Mouse (Mus musculus): Measurements from ENCODE around the gene Kremen1. TPM values are rescaled to one million over a fixed set of nuclear protein-coding genes. Genes with fewer than 3 reads are reported as not detected.

Kremen1 gene
- polyA plus RNA-seq, 1 experiment from 2014 or later = 24.2 TPM

- Histone ChIP-seq H3K9me3 (no peaks in the 10 kb centered on the region), H3K36me3 (no peaks in the 10 kb centered on the region), H3K9ac (replicated peaks) (no peak overlapping the region), H3K27ac (peak overlapping the region; percentile 84), H3K4me3 (replicated peaks) (no peak overlapping the region), H3K4me2 (peak overlapping the region; percentile 19), H3K4me1 (replicated peaks) (peaks cover 26% of the 10 kb centered on the region), H3K27me3 (no peaks in the 10 kb centered on the region)
- peak; percentile 61; the same call in 1 of the 2 replicates for ATAC-seq (ENCODE audit: insufficient number of reproducible peaks, insufficient read depth, low FRiP score, low TSS enrichment, low read depth)
- 12% methylated on average over 9 of the region's 9 CpGs for WGBS
Measured at GRCm38 (mm10) chr11:5184250-5184649, 77.1 kb downstream of the Kremen1 start.

- 65% methylated on average over 4 of the region's 4 CpGs for WGBS
- no peak overlapping the region for H3K4me2 ChIP-seq
- no peak for ATAC-seq (ENCODE audit: insufficient number of reproducible peaks, insufficient read depth, low FRiP score, low TSS enrichment, low read depth)
- no peaks in the 10 kb centered on the region for H3K9me3 ChIP-seq
- H3K4me1 ChIP-seq (replicated peaks) = peaks cover 33% of the 10 kb centered on the region
- H3K36me3 ChIP-seq = no peaks in the 10 kb centered on the region
- H3K9ac ChIP-seq (replicated peaks) = no peak overlapping the region
- no peak overlapping the region for H3K27ac ChIP-seq
- H3K27me3 ChIP-seq = no peaks in the 10 kb centered on the region
- H3K4me3 ChIP-seq (replicated peaks) = no peak overlapping the region
Measured at GRCm38 (mm10) chr11:5182870-5183269, 78.5 kb downstream of the Kremen1 start.

- Histone ChIP-seq H3K36me3 (no peaks in the 10 kb centered on the region), H3K9ac (replicated peaks) (no peak overlapping the region), H3K4me2 (no peak overlapping the region), H3K4me3 (replicated peaks) (no peak overlapping the region), H3K27me3 (no peaks in the 10 kb centered on the region), H3K9me3 (no peaks in the 10 kb centered on the region), H3K4me1 (replicated peaks) (peaks cover 33% of the 10 kb centered on the region), H3K27ac (peak overlapping the region; percentile 20; the same call in 1 of the 2 replicates)
- WGBS = 22% methylated on average over 13 of the region's 13 CpGs
- ATAC-seq (ENCODE audit: insufficient number of reproducible peaks, insufficient read depth, low FRiP score, low TSS enrichment, low read depth) = no peak
Measured at GRCm38 (mm10) chr11:5181850-5182404, 79.4 kb downstream of the Kremen1 start.

GRCm38 (mm10) chr11:5179391-5179790, 82.0 kb downstream of the Kremen1 start:
- no peak overlapping the region for H3K4me3 ChIP-seq (replicated peaks)
- H3K4me2 ChIP-seq = no peak overlapping the region
- H3K36me3 ChIP-seq = no peaks in the 10 kb centered on the region
- no peaks in the 10 kb centered on the region for H3K9me3 ChIP-seq
- H3K9ac ChIP-seq (replicated peaks) = no peak overlapping the region
- no peak overlapping the region for H3K27ac ChIP-seq
- ATAC-seq (ENCODE audit: insufficient number of reproducible peaks, insufficient read depth, low FRiP score, low TSS enrichment, low read depth) = no peak
- no peaks in the 10 kb centered on the region for H3K27me3 ChIP-seq
- H3K4me1 ChIP-seq (replicated peaks) = peaks cover 23% of the 10 kb centered on the region
- WGBS = 37% methylated on average over 8 of the region's 8 CpGs

- Histone ChIP-seq H3K27me3 (no peaks in the 10 kb centered on the region), H3K9me3 (no peaks in the 10 kb centered on the region), H3K4me3 (replicated peaks) (no peak overlapping the region), H3K4me2 (no peak overlapping the region), H3K9ac (replicated peaks) (no peak overlapping the region), H3K4me1 (replicated peaks) (peaks cover 13% of the 10 kb centered on the region; the same call in 1 of the 2 replicates), H3K27ac (no peak overlapping the region), H3K36me3 (no peaks in the 10 kb centered on the region)
- no peak for ATAC-seq (ENCODE audit: insufficient number of reproducible peaks, insufficient read depth, low FRiP score, low TSS enrichment, low read depth)
- 69% methylated on average over 12 of the region's 12 CpGs for WGBS
Measured at GRCm38 (mm10) chr11:5177171-5177570, 84.2 kb downstream of the Kremen1 start.

- no peaks in the 10 kb centered on the region for H3K27me3 ChIP-seq
- no peak for ATAC-seq (ENCODE audit: insufficient number of reproducible peaks, insufficient read depth, low FRiP score, low TSS enrichment, low read depth)
- H3K36me3 ChIP-seq = no peaks in the 10 kb centered on the region
- H3K4me2 ChIP-seq = no peak overlapping the region
- H3K9me3 ChIP-seq = no peaks in the 10 kb centered on the region
- H3K27ac ChIP-seq = no peak overlapping the region
- H3K4me1 ChIP-seq (replicated peaks) = peaks cover 13% of the 10 kb centered on the region; the same call in 1 of the 2 replicates
- 74% methylated on average over 8 of the region's 8 CpGs for WGBS
- H3K9ac ChIP-seq (replicated peaks) = no peak overlapping the region
- no peak overlapping the region for H3K4me3 ChIP-seq (replicated peaks)
Measured at GRCm38 (mm10) chr11:5176685-5177084, 84.7 kb downstream of the Kremen1 start.

GRCm38 (mm10) chr11:5175866-5176265, 85.5 kb downstream of the Kremen1 start:
- H3K4me2 ChIP-seq = no peak overlapping the region
- H3K36me3 ChIP-seq = no peaks in the 10 kb centered on the region
- no peak overlapping the region for H3K9ac ChIP-seq (replicated peaks)
- 88% methylated on average over 2 of the region's 2 CpGs for WGBS
- H3K4me1 ChIP-seq (replicated peaks) = peaks cover 13% of the 10 kb centered on the region; the same call in 1 of the 2 replicates
- ATAC-seq (ENCODE audit: insufficient number of reproducible peaks, insufficient read depth, low FRiP score, low TSS enrichment, low read depth) = no peak
- H3K27me3 ChIP-seq = no peaks in the 10 kb centered on the region
- H3K27ac ChIP-seq = no peak overlapping the region
- H3K4me3 ChIP-seq (replicated peaks) = no peak overlapping the region
- H3K9me3 ChIP-seq = no peaks in the 10 kb centered on the region

GRCm38 (mm10) chr11:5175141-5175540, 86.2 kb downstream of the Kremen1 start:
- Histone ChIP-seq H3K4me3 (replicated peaks) (no peak overlapping the region), H3K4me1 (replicated peaks) (peaks cover 13% of the 10 kb centered on the region; the same call in 1 of the 2 replicates), H3K9ac (replicated peaks) (no peak overlapping the region), H3K27me3 (no peaks in the 10 kb centered on the region), H3K36me3 (no peaks in the 10 kb centered on the region), H3K9me3 (no peaks in the 10 kb centered on the region), H3K4me2 (no peak overlapping the region), H3K27ac (no peak overlapping the region)
- 84% methylated on average over 7 of the region's 7 CpGs for WGBS
- no peak for ATAC-seq (ENCODE audit: insufficient number of reproducible peaks, insufficient read depth, low FRiP score, low TSS enrichment, low read depth)

- Histone ChIP-seq H3K9me3 (no peaks in the 10 kb centered on the region), H3K4me3 (replicated peaks) (no peak overlapping the region), H3K4me2 (no peak overlapping the region), H3K4me1 (replicated peaks) (no peaks in the 10 kb centered on the region; the same call in 1 of the 2 replicates), H3K27me3 (no peaks in the 10 kb centered on the region), H3K27ac (no peak overlapping the region), H3K9ac (replicated peaks) (no peak overlapping the region), H3K36me3 (no peaks in the 10 kb centered on the region)
- ATAC-seq (ENCODE audit: insufficient number of reproducible peaks, insufficient read depth, low FRiP score, low TSS enrichment, low read depth) = no peak
- WGBS = 44% methylated on average over 3 of the region's 3 CpGs
Measured at GRCm38 (mm10) chr11:5172861-5173260, 88.5 kb downstream of the Kremen1 start.

GRCm38 (mm10) chr11:5167311-5167710, 94.0 kb downstream of the Kremen1 start:
- no peaks in the 10 kb centered on the region for H3K36me3 ChIP-seq
- H3K4me1 ChIP-seq (replicated peaks) = peaks cover 23% of the 10 kb centered on the region
- H3K27ac ChIP-seq = no peak overlapping the region
- 84% methylated on average over 9 of the region's 9 CpGs for whole genome bisulfite sequencing
- H3K27me3 ChIP-seq = no peaks in the 10 kb centered on the region
- H3K9me3 ChIP-seq = no peaks in the 10 kb centered on the region
- no peak overlapping the region for H3K9ac ChIP-seq (replicated peaks)
- no peak overlapping the region for H3K4me2 ChIP-seq
- no peak overlapping the region for H3K4me3 ChIP-seq (replicated peaks)
- no peak for ATAC-seq (ENCODE audit: insufficient number of reproducible peaks, insufficient read depth, low FRiP score, low TSS enrichment, low read depth)

GRCm38 (mm10) chr11:5165471-5165916, 95.9 kb downstream of the Kremen1 start:
- Histone ChIP-seq H3K9me3 (peaks cover 4% of the 10 kb centered on the region; the same call in 1 of the 2 replicates), H3K27me3 (no peaks in the 10 kb centered on the region), H3K27ac (peak overlapping the region; percentile 80), H3K4me1 (replicated peaks) (peaks cover 23% of the 10 kb centered on the region), H3K9ac (replicated peaks) (no peak overlapping the region), H3K4me2 (no peak overlapping the region; the same call in 1 of the 2 replicates), H3K36me3 (no peaks in the 10 kb centered on the region), H3K4me3 (replicated peaks) (no peak overlapping the region)
- peak; percentile 71 for ATAC-seq (ENCODE audit: insufficient number of reproducible peaks, insufficient read depth, low FRiP score, low TSS enrichment, low read depth)
- 10% methylated on average over 8 of the region's 8 CpGs for WGBS

GRCm38 (mm10) chr11:5164310-5164709, 97.0 kb downstream of the Kremen1 start:
- no peak for ATAC-seq (ENCODE audit: insufficient number of reproducible peaks, insufficient read depth, low FRiP score, low TSS enrichment, low read depth)
- no peak overlapping the region for H3K4me3 ChIP-seq (replicated peaks)
- 22% methylated on average over 8 of the region's 8 CpGs for WGBS
- H3K4me1 ChIP-seq (replicated peaks) = peaks cover 23% of the 10 kb centered on the region
- H3K36me3 ChIP-seq = no peaks in the 10 kb centered on the region
- no peak overlapping the region for H3K27ac ChIP-seq
- H3K9me3 ChIP-seq = peaks cover 4% of the 10 kb centered on the region; the same call in 1 of the 2 replicates
- no peak overlapping the region for H3K9ac ChIP-seq (replicated peaks)
- no peak overlapping the region; the same call in 1 of the 2 replicates for H3K4me2 ChIP-seq
- H3K27me3 ChIP-seq = no peaks in the 10 kb centered on the region
